Mouse (Mus musculus): ENCODE measurements around the gene E130114P18Rik.

E130114P18Rik gene

DNA sequence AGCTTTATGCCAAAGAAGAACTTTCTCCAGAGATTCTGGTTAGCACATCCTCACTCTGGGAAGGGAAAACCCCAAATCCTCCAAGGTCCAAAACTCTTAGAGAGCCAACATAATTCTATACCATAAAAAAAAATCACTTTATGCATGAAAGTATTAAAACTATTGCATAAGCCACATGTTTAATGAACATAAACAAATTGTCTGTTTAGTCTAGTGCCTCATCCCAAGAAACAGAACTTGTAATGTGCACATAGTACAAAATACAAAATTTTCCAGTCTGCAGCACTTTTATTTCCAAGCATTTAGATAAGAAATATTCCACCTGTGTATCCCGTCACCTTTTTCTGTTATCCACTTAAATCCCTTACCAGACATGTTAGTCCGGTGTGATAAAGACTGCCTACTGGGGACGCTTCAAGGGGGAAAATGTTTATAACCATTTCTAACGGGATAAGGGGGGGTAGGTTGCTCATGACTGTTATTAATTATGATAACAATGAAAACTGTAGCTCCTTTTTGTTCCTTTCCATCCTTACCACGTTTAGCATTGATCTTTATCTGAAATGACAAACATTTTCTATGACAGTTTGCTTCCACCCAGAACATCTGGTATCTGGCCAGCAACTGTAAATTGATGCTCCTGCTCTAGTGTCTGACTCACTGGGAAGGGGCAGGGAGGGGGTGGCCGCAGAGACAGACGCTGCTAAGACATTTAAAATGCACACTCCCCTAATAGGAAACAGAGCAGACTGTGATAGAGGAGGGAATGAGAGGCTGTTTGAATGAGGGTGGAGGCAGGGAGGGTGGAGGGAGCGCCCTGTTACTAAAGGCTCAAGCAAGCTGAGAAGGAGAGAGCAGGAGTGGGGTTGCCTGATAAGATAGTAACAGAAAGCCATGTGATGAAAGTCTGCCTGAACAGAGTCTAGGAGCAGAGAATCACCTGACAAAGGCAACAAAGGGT is 176.7 kb downstream of the E130114P18Rik start:
- peak; percentile 47 for DNase-seq (ENCODE audit: low spot score)

DNA sequence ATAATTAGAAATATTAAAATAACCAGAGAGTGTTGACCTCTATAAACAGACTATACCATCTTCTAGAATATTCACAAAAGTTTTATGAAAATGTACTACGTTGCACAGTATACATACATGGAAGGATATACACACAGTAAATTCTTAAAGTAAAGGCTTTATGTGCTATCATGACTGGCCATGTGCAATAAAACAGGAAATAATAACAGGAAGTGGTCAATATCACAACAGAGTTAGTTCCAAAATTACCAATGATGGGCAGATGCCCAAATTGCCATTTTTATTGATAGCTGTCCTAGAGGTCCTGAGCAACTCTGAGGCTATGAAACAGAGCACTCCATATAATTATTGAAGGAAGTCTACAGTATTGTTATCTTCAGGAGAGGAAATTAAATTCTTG is 180.4 kb downstream of the E130114P18Rik start:
- DNase-seq (ENCODE audit: low spot score), result no peak

DNA sequence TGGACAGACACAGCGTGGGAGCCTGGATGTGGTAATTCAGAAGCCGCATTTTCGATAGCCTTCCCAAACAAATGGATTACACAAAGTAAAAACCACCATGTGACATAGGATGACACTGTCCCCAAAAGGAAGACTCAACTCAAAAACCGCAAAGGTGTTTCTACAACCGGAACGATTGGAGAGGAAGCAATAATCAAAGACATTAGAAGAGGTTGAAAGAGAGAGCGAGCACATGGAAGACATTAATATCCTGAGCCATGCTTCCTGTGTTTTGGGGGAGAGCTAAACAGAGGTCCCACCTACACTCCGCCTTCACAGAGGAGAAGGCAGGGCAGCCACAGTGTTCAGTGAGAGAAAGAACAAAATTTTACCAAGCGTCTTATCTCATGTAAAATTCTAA is 181.5 kb downstream of the E130114P18Rik start:
- DNase-seq (ENCODE audit: low spot score), result no peak

DNA sequence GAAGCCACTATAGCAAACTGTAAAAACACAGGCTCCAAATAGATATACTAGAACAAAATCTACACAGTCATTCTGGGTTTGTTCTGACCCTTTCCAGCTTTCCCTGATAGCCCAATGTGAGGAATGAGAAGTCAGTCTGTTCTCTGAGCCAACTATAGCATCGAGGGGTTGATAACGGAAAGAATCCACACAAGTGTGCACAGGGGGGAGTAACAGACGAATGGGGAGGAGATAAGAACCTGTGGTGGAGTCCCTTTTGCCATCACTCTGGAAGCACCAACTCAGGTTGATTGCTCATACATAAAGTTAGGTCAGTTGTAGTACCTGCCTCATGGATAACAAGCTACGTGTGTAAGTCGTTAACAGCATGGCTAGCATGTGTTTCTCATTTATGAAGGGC is 184.0 kb downstream of the E130114P18Rik start:
- DNase-seq (ENCODE audit: low spot score), result no peak

GRCm38 (mm10) chr4:97589790-97590189 is 188.1 kb downstream of the E130114P18Rik start:
- DNase-seq (ENCODE audit: low spot score), result no peak

GRCm38 (mm10) chr4:97587412-97588010 is 190.4 kb downstream of the E130114P18Rik start:
- DNase-seq (ENCODE audit: low spot score), result no peak

GRCm38 (mm10) chr4:97585170-97585569 is 192.7 kb downstream of the E130114P18Rik start:
- peak; percentile 52 for DNase-seq (ENCODE audit: low spot score)

DNA sequence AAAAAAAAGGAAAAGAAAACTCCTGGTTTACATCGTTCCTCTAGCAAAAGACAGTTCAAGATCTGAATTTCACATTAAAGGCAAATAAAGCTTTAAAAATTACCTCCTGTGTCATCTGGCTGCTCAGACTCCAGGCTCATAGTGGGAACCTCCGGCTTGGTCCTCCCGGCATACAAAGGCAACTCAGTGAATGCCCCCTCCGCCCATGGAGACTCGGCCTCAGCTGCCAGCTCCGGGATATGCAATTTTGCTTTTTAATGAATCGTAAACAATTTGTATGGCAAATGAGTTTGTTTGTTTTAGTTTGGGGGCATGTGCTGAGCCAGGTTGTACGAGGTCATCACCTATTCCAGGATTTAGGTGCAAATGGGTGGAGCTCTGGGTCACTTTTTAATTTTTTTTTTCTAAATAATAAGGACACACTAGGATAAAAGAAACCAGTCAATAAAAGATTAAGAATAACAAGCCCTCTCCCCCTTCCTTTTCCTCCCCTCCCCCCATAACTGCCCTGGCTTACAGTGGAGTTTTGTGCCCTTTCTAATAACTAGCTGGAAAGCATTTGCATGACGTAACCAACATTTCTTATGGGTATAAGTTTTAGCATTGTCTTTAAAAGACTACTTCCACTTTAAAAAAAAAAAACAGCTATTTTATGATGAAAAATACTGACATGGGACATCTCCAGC is 193.3 kb downstream of the E130114P18Rik start:
- DNase-seq (ENCODE audit: low spot score), result peak; percentile 48

GRCm38 (mm10) chr4:97582796-97583430 is 195.0 kb downstream of the E130114P18Rik start:
- peak; percentile 81 for DNase-seq (ENCODE audit: low spot score)

- DNase-seq (ENCODE audit: low spot score), result no peak
Measured at GRCm38 (mm10) chr4:97582064-97582415, 195.8 kb downstream of the E130114P18Rik start.

DNA sequence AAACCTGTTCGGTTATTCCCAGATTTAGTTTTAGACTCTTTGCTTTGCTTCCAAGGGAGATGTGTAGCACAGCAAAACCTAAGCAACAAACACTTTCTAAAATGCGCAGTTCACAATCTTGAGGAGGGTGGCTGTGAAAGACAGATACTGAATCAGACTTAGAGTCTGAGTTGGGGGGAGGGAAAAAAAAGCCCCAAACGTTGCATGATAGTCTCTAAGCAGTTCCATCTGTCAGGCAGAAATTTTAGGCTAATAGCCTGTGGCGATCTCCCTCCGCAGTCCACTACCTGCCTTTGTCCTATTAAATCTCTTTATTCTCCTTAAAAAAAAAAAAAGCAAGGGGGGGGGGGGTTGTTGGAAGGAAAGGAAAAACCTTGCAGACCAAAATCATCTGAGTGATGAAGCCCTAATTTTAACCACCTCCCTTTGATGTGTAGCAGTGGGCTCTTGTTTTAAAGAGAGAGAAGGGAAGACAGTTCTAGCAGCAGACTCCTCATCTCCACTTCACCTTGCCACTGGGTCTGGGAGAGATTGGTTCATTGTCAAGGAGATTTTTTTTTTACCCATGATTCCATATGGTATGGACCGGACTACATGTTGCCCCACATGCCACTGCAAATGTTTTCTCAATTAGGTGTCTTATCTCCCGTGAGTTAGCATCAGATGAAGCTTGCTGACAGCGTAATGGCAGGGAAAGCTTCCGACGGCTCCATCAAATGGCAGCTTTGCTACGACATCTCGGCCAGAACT is 196.4 kb downstream of the E130114P18Rik start:
- DNase-seq (ENCODE audit: low spot score), result peak; percentile 62

DNA sequence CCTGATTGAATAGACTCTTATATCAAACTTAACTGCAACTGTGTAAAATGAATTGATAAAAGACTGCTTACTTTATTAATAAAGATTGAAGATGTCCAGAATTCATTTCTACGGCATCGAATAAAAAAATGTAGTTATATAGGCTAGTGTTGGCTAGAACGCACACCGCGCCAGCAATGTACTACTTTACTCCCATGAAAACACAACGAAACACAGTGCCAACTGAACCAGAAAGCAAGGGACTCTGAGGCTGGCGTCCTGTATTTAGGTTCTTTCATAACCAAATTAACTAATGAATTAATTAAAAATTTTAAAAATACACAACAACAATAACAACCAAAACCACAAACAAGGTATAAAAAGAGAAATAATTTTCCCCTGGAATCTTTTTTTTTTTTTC is 197.0 kb downstream of the E130114P18Rik start:
- DNase-seq (ENCODE audit: low spot score), result peak; percentile 30

DNA sequence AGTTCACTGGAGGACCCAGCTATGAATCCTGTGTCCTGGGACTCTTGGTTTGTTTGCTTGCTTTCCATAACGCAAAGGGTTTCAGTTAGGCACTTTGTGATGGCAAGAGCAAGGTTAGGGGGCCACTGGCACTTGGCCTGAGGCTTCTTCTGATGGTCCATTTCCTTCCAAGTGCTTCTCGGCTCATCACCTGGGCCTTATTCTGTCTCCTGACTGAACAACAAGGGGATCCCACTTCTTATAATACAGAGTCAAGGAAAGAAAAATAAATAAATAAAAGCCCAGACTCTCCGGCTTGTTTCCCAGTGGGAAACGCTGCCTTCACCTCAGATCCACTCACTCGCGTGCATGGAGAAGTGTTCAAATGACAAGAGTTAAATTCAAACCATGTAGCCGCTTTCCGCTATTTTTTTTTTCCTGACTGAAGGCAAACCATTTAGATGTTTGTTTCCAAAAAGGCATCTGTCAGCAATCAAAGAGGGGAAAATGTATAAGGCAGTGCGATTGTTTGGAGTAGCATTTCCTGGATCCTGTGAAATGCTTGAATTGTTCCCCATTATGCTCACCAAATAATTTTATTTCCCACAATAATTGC is 199.2 kb downstream of the E130114P18Rik start:
- no peak for DNase-seq (ENCODE audit: low spot score)

DNA sequence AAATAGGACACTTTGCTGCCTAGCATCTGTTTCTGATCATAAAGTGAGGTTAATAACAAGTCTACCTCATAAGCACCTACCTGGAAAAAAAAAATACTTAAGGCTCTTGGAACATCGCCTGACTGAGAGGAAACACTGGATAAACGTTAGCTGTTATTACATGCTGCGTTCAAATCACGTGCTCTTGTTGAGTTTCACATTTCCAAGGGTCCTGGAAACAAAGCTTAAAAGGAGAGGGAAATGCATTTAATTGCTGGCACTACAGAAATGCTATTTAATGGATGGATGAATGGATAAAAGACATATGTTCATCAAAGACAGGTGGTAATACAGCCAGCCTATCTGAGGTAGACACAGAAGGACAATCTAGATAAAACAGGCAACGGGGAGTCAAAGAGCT is 200.4 kb downstream of the E130114P18Rik start:
- DNase-seq (ENCODE audit: low spot score), result no peak

DNA sequence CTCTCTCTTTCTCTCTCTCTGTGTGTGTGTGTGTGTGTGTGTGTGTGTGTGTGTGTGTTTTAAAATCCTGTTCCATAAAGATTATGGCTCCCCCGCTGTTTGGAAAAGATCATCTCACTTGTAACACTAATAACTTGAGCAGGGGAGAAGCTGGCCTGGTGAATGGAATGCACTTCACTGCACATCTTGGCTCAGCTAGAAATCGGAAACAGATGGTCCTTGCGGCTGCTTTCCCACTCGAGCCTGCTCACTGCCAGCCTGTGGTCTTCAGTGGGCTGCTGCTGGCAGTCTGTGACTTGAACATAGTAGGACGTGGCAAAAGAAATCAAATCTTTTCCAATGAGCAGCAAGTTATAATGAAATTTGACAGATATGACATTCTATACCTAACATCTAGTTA is 202.4 kb downstream of the E130114P18Rik start:
- peak; percentile 73 for DNase-seq (ENCODE audit: low spot score)

GRCm38 (mm10) chr4:97569320-97569719 is 208.6 kb downstream of the E130114P18Rik start:
- no peak for DNase-seq (ENCODE audit: low spot score)

DNA sequence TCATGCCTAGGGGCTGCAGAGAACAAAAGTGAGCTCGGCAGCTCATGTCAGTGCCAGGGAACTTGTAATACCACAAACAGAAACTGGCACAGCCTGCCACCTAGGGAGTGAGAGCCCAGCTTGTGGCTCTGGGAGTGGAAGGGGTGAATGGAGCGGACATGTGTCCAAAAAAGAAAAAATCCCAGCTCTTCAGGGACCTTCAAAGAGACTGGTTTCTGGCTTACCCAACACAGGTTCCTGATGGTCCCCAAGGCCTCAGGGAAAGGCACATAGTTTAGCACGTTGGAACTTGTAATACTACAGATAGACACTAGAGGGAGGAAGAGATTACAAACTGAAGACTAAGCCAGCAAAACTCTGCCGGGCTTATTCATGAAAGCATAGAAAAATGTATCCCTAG is 213.2 kb downstream of the E130114P18Rik start:
- peak; percentile 73 for DNase-seq (ENCODE audit: low spot score)

DNA sequence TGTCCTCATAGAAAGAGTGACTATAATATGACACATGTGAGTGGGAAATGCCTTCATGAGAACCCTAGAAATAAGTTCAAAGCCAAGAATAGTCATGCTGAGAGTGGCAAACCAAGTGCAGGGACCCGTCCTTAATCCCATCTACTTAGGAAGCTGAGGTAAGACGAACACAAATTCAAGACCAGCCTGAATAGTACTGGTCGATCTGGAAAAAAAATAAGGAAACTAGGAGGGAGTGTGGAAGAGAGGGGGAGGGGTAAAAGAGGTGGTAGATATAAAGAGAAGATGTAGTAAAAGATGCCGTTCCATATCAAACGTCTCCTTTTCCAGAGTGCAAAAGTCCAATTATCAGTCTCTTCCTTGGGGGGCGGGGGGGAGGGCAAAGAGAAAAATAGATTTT is 213.7 kb downstream of the E130114P18Rik start:
- no peak for DNase-seq (ENCODE audit: low spot score)

GRCm38 (mm10) chr4:97557585-97557984 is 220.3 kb downstream of the E130114P18Rik start:
- no peak for DNase-seq (ENCODE audit: low spot score)

DNA sequence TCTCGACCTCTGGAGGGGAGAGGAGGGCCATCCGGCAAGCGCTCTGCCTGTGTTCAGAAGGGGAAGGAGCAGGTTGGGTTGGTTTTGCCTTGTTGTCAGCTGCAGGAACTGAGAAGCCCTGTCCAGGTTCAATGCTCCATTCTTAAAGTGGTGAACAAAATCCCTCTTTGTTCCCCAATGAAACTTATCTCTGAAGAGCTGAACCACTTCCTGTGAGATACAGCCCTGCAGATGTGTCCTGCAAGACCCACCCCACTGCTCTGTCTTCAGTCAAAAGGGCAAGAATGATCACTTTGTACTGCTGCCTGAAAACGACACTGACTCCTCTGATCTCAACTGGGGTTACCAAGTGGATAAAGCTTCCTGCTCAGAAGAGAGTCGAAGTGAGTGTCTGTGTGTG is 233.9 kb downstream of the E130114P18Rik start:
- no peak for DNase-seq (ENCODE audit: low spot score)

DNA sequence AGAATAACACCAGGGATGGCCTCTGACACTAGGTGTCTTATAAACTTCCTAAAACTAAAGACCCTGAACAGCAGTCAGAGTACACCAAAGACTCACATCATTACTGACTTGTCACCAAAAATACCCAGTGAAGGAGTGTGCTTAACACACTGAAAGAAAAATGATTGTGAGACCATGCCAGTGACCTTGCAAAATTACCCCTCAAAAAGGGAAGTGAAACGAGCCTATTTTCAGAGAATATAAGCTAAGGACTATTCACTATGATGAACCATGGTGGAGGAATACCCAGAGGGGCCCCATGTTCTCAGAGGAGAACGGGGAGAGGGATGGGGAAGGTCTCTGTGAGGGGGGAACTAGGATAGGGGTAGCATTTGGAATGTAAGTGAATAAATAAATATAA is 245.8 kb downstream of the E130114P18Rik start:
- no peak for DNase-seq (ENCODE audit: low spot score)

Data from retina, embryonic 14.5 days (tissue).